Mouse (Mus musculus): ENCODE results near the gene Lamb2. TPM values are rescaled to one million over a fixed set of nuclear protein-coding genes. Genes with fewer than 3 reads are reported as not detected.
A peak's percentile ranks its signal among the peaks of the same experiment; 100 is the strongest.

Gene Lamb2
- polyA plus RNA-seq, 1 experiment from 2014 or later = 54.8 TPM

DNA sequence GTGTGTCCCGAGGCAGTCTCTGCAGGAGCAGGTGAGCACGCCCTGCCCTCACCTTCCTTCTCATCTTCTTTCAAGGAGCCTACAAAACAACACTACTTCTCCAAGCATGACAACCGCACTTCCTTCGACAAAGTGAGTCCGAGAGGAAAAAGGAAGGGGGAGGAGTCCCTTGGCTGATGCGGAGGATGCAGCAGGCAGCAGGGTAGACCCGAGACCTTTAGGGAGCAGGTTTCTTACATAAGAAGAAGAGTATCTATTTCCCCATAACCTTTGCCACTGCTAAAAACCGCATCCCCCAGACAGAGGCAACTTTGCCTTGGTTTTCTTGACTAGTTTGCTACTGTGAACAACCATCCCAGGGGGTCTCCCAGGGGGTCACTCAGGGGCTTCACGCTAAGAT, 34.4 kb upstream of the Lamb2 start:
- Histone ChIP-seq H3K4me1 (ENCODE audit: insufficient read depth, low read depth, low read length) (peaks cover 4% of the 10 kb centered on the region; the same call in 1 of the 2 replicates), H3K27ac (ENCODE audit: low read length) (no peak overlapping the region), H3K27me3 (replicated peaks; ENCODE audit: insufficient read depth, low read length) (no peaks in the 10 kb centered on the region), H3K4me3 (ENCODE audit: low read depth, low read length) (no peak overlapping the region), H3K36me3 (ENCODE audit: insufficient read depth, low read length) (0 out of 2 replicates have a peak, but pooled peaks cover 3% of the 10 kb centered on the region), H3K9ac (replicated peaks; ENCODE audit: low read depth) (no peak overlapping the region), H3K9me3 (ENCODE audit: low read length) (no peaks in the 10 kb centered on the region), H3K4me2 (replicated peaks; ENCODE audit: low read depth, low read length) (no peak overlapping the region)
- TF ChIP-seq EP300 (IDR thresholded peaks at IDR 0.05) (no peak), CTCF (IDR thresholded peaks at IDR 0.05) (no peak)
- WGBS = 52% methylated on average over 9 of the region's 9 CpGs
- no peak for DNase-seq (ENCODE audit: low spot score)
- no peak for ATAC-seq

- Histone ChIP-seq H3K36me3 (ENCODE audit: insufficient read depth, low read length) (0 out of 2 replicates have a peak, but pooled peaks cover 3% of the 10 kb centered on the region), H3K4me3 (ENCODE audit: low read depth, low read length) (no peak overlapping the region), H3K4me1 (ENCODE audit: insufficient read depth, low read depth, low read length) (peaks cover 19% of the 10 kb centered on the region; the same call in 1 of the 2 replicates), H3K27me3 (replicated peaks; ENCODE audit: insufficient read depth, low read length) (no peaks in the 10 kb centered on the region), H3K27ac (ENCODE audit: low read length) (no peak overlapping the region), H3K9me3 (ENCODE audit: low read length) (no peaks in the 10 kb centered on the region), H3K4me2 (replicated peaks; ENCODE audit: low read depth, low read length) (no peak overlapping the region), H3K9ac (replicated peaks; ENCODE audit: low read depth) (no peak overlapping the region)
- 49% methylated on average over 4 of the region's 4 CpGs for WGBS
- no peak for DNase-seq (ENCODE audit: low spot score)
- TF ChIP-seq EP300 (IDR thresholded peaks at IDR 0.05) = no peak
- TF ChIP-seq CTCF (IDR thresholded peaks at IDR 0.05) = no peak
- no peak for ATAC-seq
These were observed 29.7 kb upstream of the Lamb2 start for GRCm38 (mm10) chr9:108449860-108450259.

DNA sequence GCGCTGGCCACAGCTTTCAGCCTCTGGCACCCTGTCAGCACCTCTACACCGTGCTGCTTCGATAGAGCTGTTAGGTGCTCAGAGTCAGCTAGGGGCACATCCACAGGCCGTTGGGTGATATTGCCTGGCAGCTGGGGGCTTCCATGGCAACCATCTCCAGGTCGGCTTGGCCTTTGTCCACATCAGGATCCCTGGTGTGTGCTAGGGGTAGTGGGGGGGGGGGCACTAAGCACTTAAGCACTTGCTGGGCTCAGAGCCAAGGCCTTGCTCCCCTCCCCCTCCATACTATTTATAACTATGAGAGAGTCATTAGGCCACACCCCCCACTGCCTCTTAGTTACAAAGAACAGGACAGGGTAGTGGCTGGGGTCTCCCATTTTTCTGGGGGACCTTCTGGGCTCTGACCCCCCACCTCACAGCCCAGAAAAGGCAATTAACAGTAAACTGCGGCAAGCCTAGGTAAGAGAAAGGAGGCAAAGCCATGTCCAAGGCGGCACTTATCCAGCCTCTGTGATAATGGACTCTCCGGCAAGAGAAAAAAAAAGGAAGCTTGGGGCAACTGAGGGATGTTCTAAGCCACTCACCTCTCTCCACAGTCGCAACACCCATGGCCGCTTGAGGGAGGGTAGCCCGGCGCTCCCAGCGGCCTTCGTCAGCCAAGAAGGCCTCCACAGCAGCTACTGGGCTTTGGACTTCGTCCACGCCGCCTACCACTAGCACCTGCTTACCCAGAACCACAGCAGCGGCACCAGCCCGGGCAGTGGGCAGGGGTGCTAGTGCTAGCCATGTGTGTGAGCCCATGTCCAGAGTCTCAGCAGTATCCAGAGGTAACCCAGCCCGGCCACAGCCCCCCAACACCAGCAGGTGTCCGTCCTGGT, 29.0 kb upstream of the Lamb2 start:
- 0 out of 2 replicates have a peak, but pooled peaks cover 3% of the 10 kb centered on the region for H3K36me3 ChIP-seq (ENCODE audit: insufficient read depth, low read length)
- DNase-seq (ENCODE audit: low spot score) = peak; percentile 55
- TF ChIP-seq CTCF (IDR thresholded peaks at IDR 0.05) (no peak), EP300 (IDR thresholded peaks at IDR 0.05) (no peak)
- peaks cover 19% of the 10 kb centered on the region; the same call in 1 of the 2 replicates for H3K4me1 ChIP-seq (ENCODE audit: insufficient read depth, low read depth, low read length)
- no peak overlapping the region for H3K4me3 ChIP-seq (ENCODE audit: low read depth, low read length)
- peak; percentile 47 for ATAC-seq
- H3K9me3 ChIP-seq (ENCODE audit: low read length) = no peaks in the 10 kb centered on the region
- 48% methylated on average over 21 of the region's 21 CpGs for WGBS
- H3K9ac ChIP-seq (replicated peaks; ENCODE audit: low read depth) = no peak overlapping the region
- H3K4me2 ChIP-seq (replicated peaks; ENCODE audit: low read depth, low read length) = 0 out of 2 replicates have a peak overlapping the region, but pooled peaks have one; percentile 17
- H3K27ac ChIP-seq (ENCODE audit: low read length) = no peak overlapping the region
- H3K27me3 ChIP-seq (replicated peaks; ENCODE audit: insufficient read depth, low read length) = no peaks in the 10 kb centered on the region

DNA sequence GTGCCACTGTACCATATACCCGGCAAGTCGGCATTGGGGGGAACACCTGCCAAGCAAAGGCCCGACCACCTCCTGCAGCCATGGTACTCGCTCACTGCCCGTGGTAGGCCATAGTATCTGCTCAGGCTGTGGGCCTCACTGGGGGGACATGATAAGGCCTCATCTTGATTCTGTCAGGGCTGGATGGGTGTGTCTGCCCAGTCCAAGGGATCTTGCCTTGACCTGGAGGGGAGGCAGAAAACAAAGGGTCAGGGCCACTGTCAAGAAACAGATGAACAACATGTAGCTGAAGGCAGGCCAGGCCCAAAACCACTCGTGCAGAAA, 28.4 kb upstream of the Lamb2 start:
- DNase-seq (ENCODE audit: low spot score) (no peak), ATAC-seq (no peak)
- no peaks in the 10 kb centered on the region for H3K27me3 ChIP-seq (replicated peaks; ENCODE audit: insufficient read depth, low read length)
- 0 out of 2 replicates have a peak, but pooled peaks cover 3% of the 10 kb centered on the region for H3K36me3 ChIP-seq (ENCODE audit: insufficient read depth, low read length)
- WGBS = 72% methylated on average over 6 of the region's 6 CpGs
- no peak overlapping the region for H3K27ac ChIP-seq (ENCODE audit: low read length)
- no peak for TF ChIP-seq CTCF (IDR thresholded peaks at IDR 0.05)
- no peak for TF ChIP-seq EP300 (IDR thresholded peaks at IDR 0.05)
- H3K4me2 ChIP-seq (replicated peaks; ENCODE audit: low read depth, low read length) = 0 out of 2 replicates have a peak overlapping the region, but pooled peaks have one; percentile 98
- peaks cover 19% of the 10 kb centered on the region; the same call in 1 of the 2 replicates for H3K4me1 ChIP-seq (ENCODE audit: insufficient read depth, low read depth, low read length)
- no peaks in the 10 kb centered on the region for H3K9me3 ChIP-seq (ENCODE audit: low read length)
- H3K9ac ChIP-seq (replicated peaks; ENCODE audit: low read depth) = no peak overlapping the region
- H3K4me3 ChIP-seq (ENCODE audit: low read depth, low read length) = no peak overlapping the region

DNA sequence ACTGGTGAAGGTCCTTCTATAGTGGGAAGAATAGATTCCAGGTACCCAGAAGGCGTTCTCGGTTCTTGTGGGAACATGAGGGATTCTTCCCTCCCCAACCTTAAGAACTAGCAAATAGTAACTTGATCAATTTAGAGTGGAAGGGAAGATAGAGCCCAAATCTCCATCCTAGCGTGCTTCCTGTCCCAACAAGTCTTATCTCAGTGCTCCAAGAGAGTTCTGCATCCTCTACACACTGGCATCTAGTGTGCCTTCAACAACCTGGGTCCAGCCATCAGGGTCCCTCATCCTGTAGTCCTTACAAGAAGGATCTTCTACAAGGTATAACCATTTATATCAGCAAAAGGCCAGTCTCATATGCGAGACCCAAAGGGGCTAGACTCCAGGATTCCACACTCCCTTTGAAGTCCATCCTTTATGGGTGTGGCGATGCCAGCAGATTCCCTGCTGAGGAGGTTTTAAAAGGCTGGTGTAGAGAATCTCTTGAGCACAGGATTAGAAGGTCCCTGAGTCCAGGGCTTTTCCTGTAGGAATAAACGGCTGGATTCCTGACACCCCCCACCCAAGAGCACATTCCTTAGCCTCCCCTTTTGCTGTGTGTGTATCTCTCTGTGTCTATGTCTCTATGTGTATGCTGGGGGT, 27.9 kb upstream of the Lamb2 start:
- Histone ChIP-seq H3K4me2 (replicated peaks; ENCODE audit: low read depth, low read length) (peak overlapping the region; percentile 98), H3K4me3 (ENCODE audit: low read depth, low read length) (peak overlapping the region; percentile 59), H3K36me3 (ENCODE audit: insufficient read depth, low read length) (0 out of 2 replicates have a peak, but pooled peaks cover 3% of the 10 kb centered on the region), H3K9ac (replicated peaks; ENCODE audit: low read depth) (peak overlapping the region; percentile 60), H3K9me3 (ENCODE audit: low read length) (no peaks in the 10 kb centered on the region), H3K4me1 (ENCODE audit: insufficient read depth, low read depth, low read length) (peaks cover 19% of the 10 kb centered on the region; the same call in 1 of the 2 replicates), H3K27ac (ENCODE audit: low read length) (no peak overlapping the region), H3K27me3 (replicated peaks; ENCODE audit: insufficient read depth, low read length) (no peaks in the 10 kb centered on the region)
- DNase-seq (ENCODE audit: low spot score) (no peak), ATAC-seq (no peak)
- WGBS = 40% methylated on average over 6 of the region's 6 CpGs
- TF ChIP-seq EP300 (IDR thresholded peaks at IDR 0.05) (no peak), CTCF (IDR thresholded peaks at IDR 0.05) (no peak)

DNA sequence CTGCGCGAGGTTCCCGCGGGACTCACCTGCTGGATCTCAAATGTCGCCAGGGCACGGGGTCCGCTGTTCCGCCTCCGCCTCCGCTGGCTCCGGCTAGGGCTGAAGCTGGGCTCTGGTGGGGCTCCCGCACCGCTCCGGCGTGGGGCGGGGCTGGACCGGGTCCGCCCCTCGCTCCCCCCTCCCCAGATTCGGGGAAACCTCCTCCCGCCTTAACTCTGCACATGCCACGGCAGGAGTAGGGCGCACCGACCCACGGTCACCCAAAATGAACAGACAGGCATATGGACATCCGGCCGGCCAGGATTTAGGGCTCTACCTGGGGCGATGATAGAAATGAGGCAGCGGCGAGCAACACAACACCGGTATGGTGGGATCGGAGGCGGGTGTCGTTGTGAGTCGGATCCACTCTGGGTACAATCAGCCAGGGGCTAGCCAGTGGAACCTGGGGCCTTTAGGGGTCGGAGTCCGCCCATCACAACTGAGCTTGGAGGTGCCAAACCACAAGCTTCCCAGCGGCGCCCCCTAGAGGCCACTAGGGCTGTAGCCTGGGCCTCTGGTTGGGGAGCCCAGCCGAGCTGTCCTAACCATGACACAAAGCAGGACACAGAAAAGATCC, 27.1 kb upstream of the Lamb2 start:
- Histone ChIP-seq H3K27ac (ENCODE audit: low read length) (peak overlapping the region; percentile 57), H3K9ac (replicated peaks; ENCODE audit: low read depth) (peak overlapping the region; percentile 60), H3K4me1 (ENCODE audit: insufficient read depth, low read depth, low read length) (peaks cover 19% of the 10 kb centered on the region; the same call in 1 of the 2 replicates), H3K4me2 (replicated peaks; ENCODE audit: low read depth, low read length) (peak overlapping the region; percentile 98), H3K27me3 (replicated peaks; ENCODE audit: insufficient read depth, low read length) (no peaks in the 10 kb centered on the region), H3K9me3 (ENCODE audit: low read length) (no peaks in the 10 kb centered on the region), H3K36me3 (ENCODE audit: insufficient read depth, low read length) (0 out of 2 replicates have a peak, but pooled peaks cover 3% of the 10 kb centered on the region), H3K4me3 (ENCODE audit: low read depth, low read length) (peak overlapping the region; percentile 59)
- DNase-seq (ENCODE audit: low spot score) = peak; percentile 90
- peak; percentile 88 for ATAC-seq
- TF ChIP-seq EP300 (IDR thresholded peaks at IDR 0.05) (no peak), CTCF (IDR thresholded peaks at IDR 0.05) (peak; percentile 90)
- WGBS = 1% methylated on average over 39 of the region's 40 CpGs
